Mouse (Mus musculus): Measurements from ENCODE around the gene Rhd.

Gene Rhd

DNA sequence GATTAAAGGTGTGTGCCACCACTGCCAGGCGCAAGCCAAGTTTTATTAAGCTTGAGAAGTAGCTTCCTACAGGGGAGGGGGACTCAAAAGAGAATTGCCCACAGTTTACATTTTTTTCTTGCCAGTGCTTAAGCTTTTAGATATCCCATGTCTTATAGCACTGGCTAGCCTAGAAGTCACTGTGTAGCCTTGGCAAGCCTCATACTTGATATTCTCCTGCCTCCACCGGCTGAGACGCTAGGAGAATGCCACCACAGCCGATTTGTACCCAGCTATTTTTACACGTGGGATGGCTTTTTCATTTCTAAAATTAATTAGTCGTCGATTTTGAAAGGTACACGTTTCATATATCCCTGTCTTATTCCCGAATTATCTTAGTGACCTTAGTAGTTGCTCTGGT is 65.9 kb downstream of the Rhd start:
- intact Hi-C loops (cut with DNase I), result loop anchor here (10.0 kb wide), 1 partner anchor 415 kb away; no protein-coding TSS in a partner anchor

DNA sequence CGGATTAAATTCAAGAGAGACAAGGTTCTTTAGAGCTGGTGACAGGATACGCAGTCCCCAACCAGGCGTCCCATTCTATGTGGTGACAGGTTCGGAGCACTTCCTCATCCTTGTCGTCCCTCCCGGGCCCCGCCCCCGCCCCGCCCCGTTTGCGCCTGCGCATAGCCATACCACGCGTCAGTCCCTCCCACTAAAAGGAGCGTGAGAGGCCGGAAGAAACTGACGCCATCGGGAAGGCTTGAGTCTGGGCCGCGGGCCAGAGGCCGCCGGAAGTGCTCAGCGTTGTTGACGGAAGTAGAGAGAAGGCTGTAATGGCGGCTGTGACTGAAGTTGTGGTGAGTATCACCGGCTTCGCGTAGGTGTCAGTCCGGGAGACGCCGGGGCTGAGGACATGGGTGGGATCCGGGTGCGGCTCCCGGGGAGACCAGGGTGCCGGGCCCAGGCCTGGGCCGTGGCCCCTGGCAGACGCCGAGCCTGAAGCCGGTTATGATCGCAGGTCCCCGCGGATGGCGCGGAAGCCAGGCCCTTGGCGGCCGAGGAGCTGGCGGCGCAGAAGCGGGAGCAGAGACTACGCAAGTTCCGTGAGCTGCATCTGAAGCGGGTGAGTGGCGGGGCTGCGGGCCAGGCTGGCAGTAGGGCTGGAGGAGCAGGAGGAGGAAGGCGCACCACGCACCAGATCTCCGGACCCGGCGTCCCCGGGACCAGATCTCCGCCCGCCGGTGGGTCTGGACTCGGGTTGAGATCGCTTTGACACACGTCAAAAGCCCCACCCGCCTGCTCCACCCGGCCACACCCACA is 66.5 kb downstream of the Rhd start, which contains the start of gene Syf2:
Gene Syf2 (plus strand): TSS at position 215 of the 798 bp plus-strand sequence.
- intact Hi-C loops (cut with DNase I), result loop anchor here (10.0 kb wide), 1 partner anchor 414 kb away; no protein-coding TSS in a partner anchor

DNA sequence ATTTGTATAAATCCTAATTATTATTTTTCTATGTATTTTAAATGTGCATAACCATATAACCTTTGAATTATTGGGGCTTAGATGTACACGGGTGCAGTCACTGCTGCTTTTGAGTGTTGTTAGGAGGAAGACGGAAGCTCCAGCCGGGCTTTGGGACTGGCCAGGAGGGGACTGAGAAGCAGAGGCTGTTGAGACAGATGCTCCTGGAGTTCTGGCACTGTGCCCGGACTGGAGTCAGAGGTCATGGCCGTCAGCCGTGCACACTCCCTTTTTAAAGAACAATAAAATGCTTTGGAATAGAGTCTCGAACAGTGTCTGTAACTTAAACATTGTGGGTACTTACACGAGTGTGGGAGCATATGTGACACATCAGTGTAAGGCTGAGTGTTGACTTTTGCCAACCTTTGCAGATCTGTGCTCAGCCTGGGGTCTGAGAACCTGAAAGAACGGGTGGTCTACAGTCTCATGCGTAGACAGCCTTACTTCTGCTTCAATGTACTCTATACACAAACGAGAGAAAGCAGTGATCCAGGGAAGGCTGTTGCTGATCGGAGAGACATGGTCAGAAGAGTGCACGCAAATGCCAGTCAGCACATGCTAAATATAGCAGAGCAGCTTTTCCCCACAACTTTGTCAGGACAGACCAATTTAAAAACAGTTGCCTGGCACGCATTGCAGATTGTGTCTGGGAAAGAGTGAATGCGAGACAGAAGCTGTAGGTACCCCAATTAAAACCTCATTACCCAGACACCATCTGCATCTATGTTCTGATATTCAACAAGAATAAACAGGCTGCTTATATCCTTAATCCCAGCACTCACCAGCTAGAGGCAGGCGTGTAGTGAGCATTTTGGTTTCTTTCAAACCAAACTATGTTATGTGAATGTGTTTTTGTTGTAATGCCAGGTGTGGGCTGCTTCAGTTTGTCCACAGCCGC is 73.2 kb downstream of the Rhd start:
- intact Hi-C loops (cut with DNase I), result loop anchor here (10.0 kb wide), 1 partner anchor 407 kb away; no protein-coding TSS in a partner anchor

DNA sequence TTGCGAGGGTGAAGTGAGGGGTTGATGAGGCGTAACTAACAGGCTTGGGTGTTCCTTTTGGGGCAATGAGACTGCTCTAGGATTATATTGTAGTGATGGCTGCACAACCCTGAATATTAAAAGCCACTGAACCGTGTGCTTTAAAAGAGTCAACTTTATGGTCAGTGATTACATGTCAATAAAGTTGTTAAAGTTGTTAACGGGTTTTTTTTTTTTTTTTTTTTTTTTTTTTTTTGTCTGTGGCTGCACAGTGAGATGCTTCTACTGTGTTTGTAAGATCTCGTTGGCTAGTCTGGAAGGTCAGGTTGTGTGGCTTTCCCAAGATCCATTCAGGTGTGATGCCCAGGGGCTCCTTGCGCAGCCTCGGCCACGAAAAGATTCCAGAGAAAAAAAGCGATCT is 75.6 kb downstream of the Rhd start:
- intact Hi-C loops (cut with DNase I), result loop anchor here (10.0 kb wide), 3 partner anchors 125 to 405 kb away; no protein-coding TSS in a partner anchor

DNA sequence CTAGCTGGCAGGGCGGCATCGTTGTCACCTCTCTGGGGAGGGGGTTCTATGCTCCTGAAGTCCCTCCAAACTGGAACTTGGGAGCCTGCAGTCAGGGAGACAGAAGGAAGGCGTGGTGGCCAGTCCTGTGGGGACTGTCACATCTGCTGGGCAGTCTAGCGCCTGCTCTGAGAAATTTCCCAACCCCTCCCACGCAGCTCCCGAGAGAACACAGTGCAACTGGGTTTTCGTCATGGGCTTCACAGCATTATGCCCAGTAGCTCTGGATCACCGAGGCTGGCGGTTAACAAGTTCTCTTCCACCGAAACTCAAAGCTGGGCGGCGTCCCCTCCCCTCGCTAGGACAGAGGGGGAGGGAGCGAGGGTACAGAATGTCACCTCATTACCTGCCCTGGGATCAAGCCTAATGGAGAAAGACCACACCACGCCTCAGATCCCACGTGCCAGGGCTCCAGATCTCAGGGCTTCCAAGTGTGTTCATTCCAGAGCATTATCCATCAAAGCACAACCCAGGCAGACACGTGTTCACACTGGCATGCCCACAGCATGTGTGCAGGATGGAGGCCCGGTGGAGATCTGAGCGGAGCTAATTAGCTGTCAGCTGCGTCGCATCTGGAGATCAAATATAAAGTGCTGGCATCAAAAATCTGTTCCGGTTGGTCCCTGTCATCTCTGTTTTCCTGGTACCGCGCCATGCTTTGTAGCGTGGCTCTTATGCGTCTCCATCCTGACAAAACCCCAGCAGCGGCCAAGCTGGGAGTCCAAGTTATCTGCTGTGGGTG is 79.6 kb downstream of the Rhd start:
- intact Hi-C loops (cut with DNase I), result loop anchor here (10.0 kb wide), 2 partner anchors 121 to 371 kb away; no protein-coding TSS in a partner anchor
